Mouse (Mus musculus) forebrain, embryonic 16.5 days (tissue): Measurements from ENCODE around the gene Samd4b. TPM values are rescaled to one million over a fixed set of nuclear protein-coding genes. Genes with fewer than 3 reads are reported as not detected.
A peak's percentile ranks its signal among the peaks of the same experiment; 100 is the strongest.

Experiments
- ATAC-seq: fragments of 200-750 bp; cut with Nextera tagmentation; 2 replicates; pipeline ENCODE4 v1.8.0; 2017; ENCODE audit warnings: mild to moderate bottlenecking, moderate library complexity
- H3K27ac ChIP-seq: fragments of 300-500 bp; sonication (generic); 2 replicates; pipeline ENCODE4 v1.5.1; 2014; ENCODE audit warnings: low read length, control low read depth
- H3K27me3 ChIP-seq: fragments of 300-500 bp; sonication (generic); replicated peaks from 2 replicates; pipeline ENCODE4 v1.6.1; 2014; ENCODE audit warnings: low read length; ENCODE audit not compliant: control insufficient read depth, insufficient read depth
- H3K36me3 ChIP-seq: fragments of 300-500 bp; sonication (generic); 2 replicates; pipeline ENCODE4 v1.6.1; 2014; ENCODE audit not compliant: control insufficient read depth, insufficient read depth
- H3K4me1 ChIP-seq: fragments of 300-500 bp; sonication (generic); replicated peaks from 2 replicates; pipeline ENCODE4 v1.6.1; 2014; ENCODE audit warnings: low read length; ENCODE audit not compliant: control insufficient read depth, insufficient read depth
- H3K4me2 ChIP-seq: fragments of 300-500 bp; sonication (generic); 2 replicates; pipeline ENCODE4 v1.6.1; 2014; ENCODE audit warnings: mild to moderate bottlenecking, low read length, control low read depth
- H3K4me3 ChIP-seq: fragments of 300-500 bp; sonication (generic); replicated peaks from 2 replicates; pipeline ENCODE4 v1.5.1; 2014; ENCODE audit warnings: mild to moderate bottlenecking, low read length, control low read depth
- H3K9ac ChIP-seq: fragments of 300-500 bp; sonication (generic); replicated peaks from 2 replicates; pipeline ENCODE4 v1.6.1; 2014; ENCODE audit warnings: low read depth, low read length, control low read depth
- H3K9me3 ChIP-seq: fragments of 300-500 bp; sonication (generic); 2 replicates; pipeline ENCODE4 v1.6.1; 2016; ENCODE audit warnings: low read length; ENCODE audit not compliant: control insufficient read depth
- WGBS: fragments of 180-500 bp; shearing (Covaris S2); extraction: QIAGEN DNeasy Blood & Tissue Kit; methylation state at CpG from one replicate; pipeline ENCODE4 v1.1.7; 2014; 5-methylcytosine and 5-hydroxymethylcytosine counted together
- polyA plus RNA-seq: library from polyadenylated mRNA; unstranded; fragments of >200 nt; fragmentation: Nextera tagmentation; extraction: Ambion mirVana; gene quantifications from 2 replicates; pipeline ENCODE4 v1.2.1, GENCODE M21; 2015

Gene Samd4b
- polyA plus RNA-seq, 1 experiment from 2014 or later: 25.3 TPM

DNA sequence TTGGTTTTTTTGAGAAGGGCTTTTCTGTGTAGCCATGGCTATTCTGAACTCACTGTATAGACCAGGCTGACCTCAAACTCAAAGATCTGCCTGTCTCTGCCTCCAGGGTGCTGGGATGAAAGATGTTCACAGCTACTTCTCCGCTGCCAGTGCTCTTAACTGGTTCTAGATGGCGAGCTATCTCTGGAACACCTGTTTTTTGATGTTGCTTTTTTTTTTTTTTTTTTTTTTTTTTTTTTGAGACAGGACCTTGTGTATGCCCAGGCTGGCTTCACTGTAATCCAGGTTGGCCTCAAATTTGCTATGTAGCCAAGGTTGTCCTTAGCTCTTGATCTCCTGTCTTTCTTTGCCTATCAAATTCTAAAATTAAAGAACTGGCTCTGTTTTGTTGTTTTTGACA is 159.2 kb downstream of the Samd4b start:
- Histone ChIP-seq H3K4me3 (no peak overlapping the region), H3K27ac (no peak overlapping the region), H3K9me3 (no peaks in the 10 kb centered on the region), H3K27me3 (no peaks in the 10 kb centered on the region), H3K4me2 (no peak overlapping the region), H3K36me3 (no peaks in the 10 kb centered on the region), H3K4me1 (peaks cover 21% of the 10 kb centered on the region), H3K9ac (no peak overlapping the region)
- ATAC-seq: no peak
- 96% methylated on average over 2 of the region's 2 CpGs for WGBS

DNA sequence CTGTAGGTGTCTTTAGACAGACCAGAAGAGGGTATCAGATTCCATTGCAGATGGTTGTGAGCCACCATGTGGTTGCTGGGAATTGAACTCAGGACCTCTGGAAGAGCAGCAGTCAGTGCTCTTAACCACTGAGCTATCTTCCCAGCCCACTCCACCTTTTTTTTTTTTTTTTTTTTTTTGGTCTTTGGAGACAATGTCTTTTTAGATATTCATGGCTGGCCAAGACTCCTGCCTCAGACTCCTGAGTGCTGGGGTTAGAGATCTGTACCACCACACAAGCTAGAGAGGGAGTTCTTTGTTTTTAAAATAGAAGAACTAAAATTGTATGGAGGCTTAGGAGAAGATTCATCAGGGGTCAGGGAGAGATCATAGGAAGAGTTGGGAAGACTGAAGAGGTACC is 160.0 kb downstream of the Samd4b start:
- H3K27ac ChIP-seq: no peak overlapping the region

DNA sequence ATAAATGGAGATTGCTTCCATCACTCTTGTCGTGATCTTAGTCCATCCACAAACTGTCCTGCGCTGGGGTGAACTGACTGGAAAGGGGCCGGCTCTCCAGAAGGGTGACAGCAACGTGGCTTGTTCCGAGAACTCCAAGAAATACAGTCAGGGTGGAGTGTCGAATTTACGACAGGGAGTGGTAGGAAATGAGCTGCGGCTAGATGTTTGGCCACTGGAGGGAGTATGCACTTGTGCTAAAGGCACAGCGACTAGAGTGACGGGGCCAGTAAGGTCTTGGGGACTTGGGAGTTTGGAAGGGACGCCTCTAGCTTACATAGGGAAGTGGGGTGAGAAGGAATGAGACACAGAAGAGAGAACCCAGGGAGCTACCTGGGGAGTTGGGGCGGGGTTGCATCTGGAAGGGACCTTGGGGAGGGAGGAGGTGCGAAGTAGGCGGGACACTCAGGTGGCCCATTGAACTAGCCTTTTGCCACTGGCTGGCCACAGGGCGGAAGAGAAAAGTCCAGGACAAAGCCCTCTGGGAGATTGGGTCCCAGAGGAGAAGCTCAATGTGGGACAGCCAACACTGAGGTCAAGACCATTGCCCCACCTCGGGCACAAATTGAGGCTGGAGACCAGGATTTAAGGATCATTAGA is 160.9 kb downstream of the Samd4b start, which contains the start of gene Gmfg:
Gmfg (plus strand) TSS at position 516 of the 639 bp plus-strand sequence.
- H3K9ac ChIP-seq: peak within 1 kb of the TSS; percentile 72
- peak within 1 kb of the TSS; percentile 76 for H3K27ac ChIP-seq
- H3K4me2 ChIP-seq: peak within 1 kb of the TSS; percentile 64
- no peaks in the 10 kb centered on the region for H3K9me3 ChIP-seq
- H3K4me1 ChIP-seq: peaks cover 38% of the 10 kb centered on the region
- H3K27me3 ChIP-seq: no peaks in the 10 kb centered on the region
- peak; percentile 18 for ATAC-seq
- peak within 1 kb of the TSS; percentile 91 for H3K4me3 ChIP-seq
- 2% methylated on average over 16 of the region's 16 CpGs for WGBS
- peaks cover 3% of the 10 kb centered on the region; the same call in 1 of the 2 replicates for H3K36me3 ChIP-seq

More for the DNA sequence above, 160.0 kb downstream of the Samd4b start:
- no peak overlapping the region for H3K9ac ChIP-seq
- H3K4me2 ChIP-seq: no peak overlapping the region
- ATAC-seq: no peak
- H3K4me3 ChIP-seq: no peak overlapping the region
- H3K36me3 ChIP-seq: no peaks in the 10 kb centered on the region
- peaks cover 29% of the 10 kb centered on the region for H3K4me1 ChIP-seq
- no peaks in the 10 kb centered on the region for H3K27me3 ChIP-seq
- H3K9me3 ChIP-seq: no peaks in the 10 kb centered on the region

DNA sequence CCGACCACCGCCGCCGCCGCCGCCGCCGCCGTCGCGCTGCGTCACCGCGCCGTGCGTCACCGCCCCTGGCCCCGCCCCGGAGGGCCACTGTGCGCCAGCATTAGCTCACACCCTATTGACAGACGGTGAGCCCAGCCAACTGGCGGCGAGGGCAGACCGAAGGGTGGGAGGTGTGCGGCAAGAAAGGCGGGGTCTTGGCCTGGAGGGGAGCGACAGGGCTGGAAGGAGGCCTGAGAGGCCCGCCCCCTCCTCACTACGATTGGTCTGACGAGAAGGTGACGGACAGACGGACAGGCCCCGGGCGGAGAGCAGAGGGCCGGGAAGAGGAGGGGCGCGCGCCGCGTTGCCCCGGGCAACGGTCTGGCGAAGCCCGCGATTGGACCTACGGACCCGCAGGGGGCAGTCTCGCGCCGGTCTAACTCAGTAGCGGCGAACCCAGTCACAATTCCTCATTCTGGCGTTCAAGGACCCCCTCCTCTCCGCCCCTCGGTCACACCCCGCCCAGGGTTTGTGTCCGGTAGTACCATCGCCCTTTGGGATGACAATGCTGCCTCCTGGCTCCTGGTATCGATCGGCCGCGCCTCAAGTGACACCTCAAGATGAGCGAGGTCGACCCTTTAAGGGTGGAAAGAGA is 161.6 kb downstream of the Samd4b start:
- ATAC-seq: peak; percentile 98
- peak overlapping the region; percentile 86 for H3K9ac ChIP-seq
- H3K36me3 ChIP-seq: peaks cover 3% of the 10 kb centered on the region; the same call in 1 of the 2 replicates
- peak overlapping the region; percentile 76 for H3K27ac ChIP-seq
- no peaks in the 10 kb centered on the region for H3K9me3 ChIP-seq
- H3K27me3 ChIP-seq: no peaks in the 10 kb centered on the region
- peak overlapping the region; percentile 91 for H3K4me3 ChIP-seq
- peak overlapping the region; percentile 64 for H3K4me2 ChIP-seq
- H3K4me1 ChIP-seq: peaks cover 40% of the 10 kb centered on the region
- WGBS: under 1% methylated on average over 50 of the region's 64 CpGs

DNA sequence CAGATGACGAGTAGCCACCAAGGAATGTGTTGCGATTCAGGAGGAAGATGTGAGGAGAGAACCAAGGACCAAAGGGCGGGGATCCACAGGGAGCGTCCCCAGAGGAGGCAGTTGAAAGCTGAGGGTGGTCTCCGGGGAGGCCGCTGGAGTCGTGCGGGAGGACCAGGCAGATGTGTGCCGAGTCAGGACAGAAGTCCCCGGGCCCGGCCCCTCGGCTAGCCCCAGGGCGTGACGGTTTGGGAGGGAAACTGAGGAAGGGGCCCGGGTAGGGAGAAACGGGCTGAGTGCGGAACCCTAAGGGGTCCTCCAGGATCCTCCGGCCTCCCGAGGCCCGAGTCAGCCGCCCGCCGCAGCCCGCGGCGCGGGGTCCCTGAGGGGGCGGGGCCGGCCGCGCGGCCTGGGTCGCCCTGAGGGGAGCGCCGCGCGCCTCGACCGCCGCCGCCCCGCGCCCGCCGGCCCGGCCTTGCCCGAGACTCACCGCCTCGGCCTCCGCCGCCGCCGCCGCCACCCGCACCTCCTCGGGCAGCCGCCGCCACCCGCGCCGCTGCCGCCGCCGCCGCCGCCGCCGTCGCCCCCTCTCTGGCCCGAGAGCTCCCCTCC is 162.2 kb downstream of the Samd4b start:
- Histone ChIP-seq H3K4me2 (peak overlapping the region; percentile 84), H3K4me3 (peak overlapping the region; percentile 91), H3K9me3 (no peaks in the 10 kb centered on the region), H3K27ac (peak overlapping the region; percentile 49; the same call in 1 of the 2 replicates), H3K9ac (peak overlapping the region; percentile 86), H3K36me3 (peaks cover 3% of the 10 kb centered on the region; the same call in 1 of the 2 replicates), H3K27me3 (no peaks in the 10 kb centered on the region), H3K4me1 (peaks cover 40% of the 10 kb centered on the region)
- ATAC-seq: peak; percentile 18
- 1% methylated on average over 37 of the region's 70 CpGs for WGBS

DNA sequence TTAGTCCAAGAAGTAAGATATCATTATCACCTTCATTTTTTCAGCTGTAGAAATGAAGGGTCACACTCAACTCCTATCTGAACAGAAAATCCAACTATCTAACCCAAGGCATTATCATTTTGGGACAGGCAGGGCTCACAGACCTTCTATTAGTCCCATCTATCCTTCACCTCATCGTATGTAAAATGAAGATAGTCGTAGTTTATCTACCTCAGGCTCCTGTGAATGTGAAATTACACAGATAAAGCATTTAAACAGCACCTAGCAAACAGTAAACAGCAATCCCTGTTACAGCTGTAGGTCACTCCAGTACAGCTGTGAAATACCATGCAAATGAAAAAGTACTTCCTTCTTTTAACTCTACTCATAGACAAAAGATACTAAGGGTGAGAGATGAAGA is 165.7 kb downstream of the Samd4b start:
- Histone ChIP-seq H3K9me3 (no peaks in the 10 kb centered on the region), H3K27ac (no peak overlapping the region), H3K36me3 (peaks cover 3% of the 10 kb centered on the region; the same call in 1 of the 2 replicates), H3K4me1 (peaks cover 38% of the 10 kb centered on the region), H3K4me3 (no peak overlapping the region), H3K9ac (no peak overlapping the region), H3K27me3 (no peaks in the 10 kb centered on the region), H3K4me2 (no peak overlapping the region)
- WGBS: 93% methylated on average over 2 of the region's 2 CpGs
- ATAC-seq: no peak

DNA sequence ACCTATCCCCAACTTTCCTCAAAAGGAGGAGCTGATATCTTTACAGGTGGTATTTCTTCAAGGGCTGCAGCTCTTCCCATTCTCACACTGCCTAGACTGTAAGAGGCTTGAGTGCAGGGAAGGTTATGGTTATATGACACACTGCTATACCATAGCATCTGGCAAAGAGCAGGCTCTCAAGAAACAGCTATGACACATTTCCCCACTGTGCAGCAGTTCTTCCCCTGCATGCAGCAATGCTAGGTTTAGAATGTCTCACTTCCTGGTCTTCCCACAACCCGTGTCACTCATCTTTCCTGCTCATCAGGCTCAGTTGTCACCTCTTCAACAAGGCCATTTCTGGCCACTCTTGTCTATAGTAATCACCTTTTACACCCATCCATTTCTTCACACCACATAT is 167.4 kb downstream of the Samd4b start:
- no peak overlapping the region for H3K27ac ChIP-seq
- no peak for ATAC-seq
- no peak overlapping the region for H3K4me3 ChIP-seq
- WGBS: 80% methylated on average over 1 of the region's 1 CpGs
- no peak overlapping the region for H3K9ac ChIP-seq
- no peak overlapping the region for H3K4me2 ChIP-seq
- H3K36me3 ChIP-seq: peaks cover 3% of the 10 kb centered on the region; the same call in 1 of the 2 replicates
- peaks cover 36% of the 10 kb centered on the region for H3K4me1 ChIP-seq
- no peaks in the 10 kb centered on the region for H3K27me3 ChIP-seq
- no peaks in the 10 kb centered on the region for H3K9me3 ChIP-seq

DNA sequence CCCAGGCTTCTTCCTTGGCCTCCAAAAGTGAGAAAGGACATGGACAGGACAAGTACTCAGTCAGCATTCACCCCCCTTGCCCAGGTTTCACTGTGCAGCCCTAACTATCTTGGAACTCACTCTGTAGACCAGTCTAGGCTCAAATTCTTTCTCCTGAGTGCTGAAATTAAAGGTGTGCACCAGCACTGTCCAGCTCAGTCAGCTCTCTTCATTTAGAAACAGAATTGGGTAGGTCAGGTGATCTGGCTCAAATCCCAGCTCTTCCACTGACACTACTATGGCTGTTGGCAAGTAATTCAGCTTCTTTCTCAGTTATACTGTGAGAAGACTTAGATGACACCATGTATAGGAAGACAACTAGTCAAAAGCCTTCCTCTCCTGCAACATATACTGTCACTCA is 170.2 kb downstream of the Samd4b start:
- Histone ChIP-seq H3K4me2 (no peak overlapping the region), H3K27me3 (no peaks in the 10 kb centered on the region), H3K36me3 (peaks cover 3% of the 10 kb centered on the region; the same call in 1 of the 2 replicates), H3K9ac (no peak overlapping the region), H3K4me1 (peaks cover 9% of the 10 kb centered on the region), H3K27ac (no peak overlapping the region), H3K9me3 (no peaks in the 10 kb centered on the region), H3K4me3 (no peak overlapping the region)
- ATAC-seq: no peak

DNA sequence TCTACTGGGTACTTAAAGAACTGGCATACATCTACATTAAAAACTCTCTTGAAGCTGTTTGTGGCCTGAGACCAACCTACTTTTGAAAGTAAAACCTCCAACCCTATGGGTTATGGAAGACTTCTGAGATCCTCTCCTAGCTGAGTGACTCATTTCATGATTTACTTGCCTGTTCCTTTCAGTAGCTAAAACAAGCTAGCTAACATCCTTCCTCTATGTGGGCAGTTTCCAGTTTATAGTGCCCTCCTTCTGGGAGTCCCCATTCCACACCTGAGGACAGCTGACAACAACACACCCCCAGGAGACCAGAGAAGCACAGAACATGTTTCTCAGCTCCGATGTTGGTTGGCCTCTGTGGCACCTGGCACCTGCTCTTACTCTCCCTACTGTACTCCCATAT is 174.9 kb downstream of the Samd4b start:
- ATAC-seq: no peak
- Histone ChIP-seq H3K27me3 (no peaks in the 10 kb centered on the region), H3K4me2 (no peak overlapping the region), H3K27ac (no peak overlapping the region), H3K36me3 (0 out of 2 replicates have a peak, but pooled peaks cover 3% of the 10 kb centered on the region), H3K9me3 (no peaks in the 10 kb centered on the region), H3K4me1 (no peaks in the 10 kb centered on the region), H3K9ac (no peak overlapping the region), H3K4me3 (no peak overlapping the region)
- 100% methylated on average over 1 of the region's 1 CpGs for WGBS
